In the genomic region with DNA sequence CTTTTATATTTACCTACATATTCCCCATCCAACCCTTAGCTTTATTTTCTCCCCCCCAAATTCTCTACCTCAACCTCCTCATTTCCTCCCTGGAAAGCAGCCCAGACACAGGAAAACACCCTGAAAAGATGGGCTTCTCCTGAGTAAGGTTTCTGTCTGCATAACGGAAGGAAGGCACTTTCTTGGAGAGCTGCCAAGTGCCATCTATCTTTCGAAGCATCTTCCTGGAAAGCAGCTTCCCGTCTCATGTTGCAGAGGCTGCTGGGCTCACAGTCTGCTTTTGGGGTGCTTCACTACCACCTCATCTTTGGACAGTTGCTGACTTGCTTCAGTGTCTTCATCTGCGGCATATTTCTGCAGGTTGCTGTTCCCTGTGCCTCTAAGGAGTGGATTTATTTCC, we compare ENCODE assay signal across 10 mouse cellular contexts.
DNase-seq lines count a peak whose midpoint lies in the region; TF ChIP-seq lines count a peak whose summit lies in the region.
"Had no signal": no experiment of that assay in that cellular context is flagged by ENCODE, and none has a peak within 500 bp of the region (broad histone marks: within the 10 kb centered on the region; RNA-seq: fewer than 3 reads in every experiment).

No protein-coding gene starts in this region.

- DNase-seq in embryo, embryonic 10 days (ENCODE audit: low spot score): peak; percentile 20
- no peak for DNase-seq in embryo, embryonic 10.5 days (ENCODE audit: low spot score)
- DNase-seq in lung, postnatal 10 days: peak; percentile 59
- no peak for DNase-seq in lung, adult 2 months
- DNase-seq in adipocyte (ENCODE audit: low spot score): peak; percentile 9
- DNase-seq in kidney, postnatal 14 days: peak; percentile 70
- DNase-seq in spleen, postnatal 4 days (ENCODE audit: low spot score in 2 of 2): no peak
- DNase-seq in T-cell, adult 2 months (ENCODE audit: low spot score): no peak
- DNase-seq: gastrocnemius, postnatal 25 days had no signal

- H3K4me1 ChIP-seq in lung, adult 2 months (ENCODE audit: control insufficient read depth, insufficient read depth, low read length): no peaks in the 10 kb centered on the region
- H3K4me1 ChIP-seq: stomach, embryonic 15.5 days had no signal

- no peak for TF ChIP-seq POLR2A in lung, adult 2 months (IDR thresholded peaks at IDR 0.05; ENCODE audit: borderline replicate concordance, extremely low read depth, low read depth, low read length)

- TF ChIP-seq CTCF in lung, adult 2 months (IDR thresholded peaks at IDR 0.05; ENCODE audit: insufficient read depth, low read length): no peak

- 30% methylated on average over 4 of the region's 4 CpGs for WGBS in lung, adult 2 months

- no peak overlapping the region for H3K4me3 ChIP-seq in lung, adult 2 months (replicated peaks; ENCODE audit: extremely low read depth, low read depth, low read length)
- H3K4me3 ChIP-seq: stomach, embryonic 15.5 days had no signal

Comparison
In these comparisons a context has a peak if more than half of its experiments do, and no peak if none do; other contexts are left out.
1. DNase-seq: peak in embryo, embryonic 10 days (single experiment), lung, postnatal 10 days (single experiment), adipocyte (single experiment) and kidney, postnatal 14 days (single experiment); none in embryo, embryonic 10.5 days (single experiment), lung, adult 2 months (single experiment), spleen, postnatal 4 days (0 of 2) and T-cell, adult 2 months (single experiment).